Mouse (Mus musculus): Measurements from ENCODE around the gene Gm20388. TPM values are rescaled to one million over a fixed set of nuclear protein-coding genes. Genes with fewer than 3 reads are reported as not detected.

Gm20388 gene
- polyA plus RNA-seq, 1 experiment, result 18.7 TPM

DNA sequence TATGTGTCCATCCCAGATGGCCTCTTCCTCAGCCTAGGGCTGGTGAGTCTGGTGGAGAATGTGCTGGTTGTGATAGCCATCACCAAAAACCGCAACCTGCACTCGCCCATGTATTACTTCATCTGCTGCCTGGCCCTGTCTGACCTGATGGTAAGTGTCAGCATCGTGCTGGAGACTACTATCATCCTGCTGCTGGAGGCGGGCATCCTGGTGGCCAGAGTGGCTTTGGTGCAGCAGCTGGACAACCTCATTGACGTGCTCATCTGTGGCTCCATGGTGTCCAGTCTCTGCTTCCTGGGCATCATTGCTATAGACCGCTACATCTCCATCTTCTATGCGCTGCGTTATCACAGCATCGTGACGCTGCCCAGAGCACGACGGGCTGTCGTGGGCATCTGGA lies 3497.0 kb downstream of the Gm20388 start:
- 73% methylated on average over 13 of the region's 13 CpGs for WGBS
- TF ChIP-seq CTCF (IDR thresholded peaks at IDR 0.05; ENCODE audit: borderline replicate concordance, insufficient read depth, low read depth, low read length) (no peak), POLR2A (IDR thresholded peaks at IDR 0.05; ENCODE audit: borderline replicate concordance, insufficient read depth, low read length) (no peak)
- DNase-seq, result no peak
- Histone ChIP-seq H3K27ac (ENCODE audit: insufficient read depth, low read length) (no peak overlapping the region), H3K27me3 (ENCODE audit: control insufficient read depth, insufficient read depth, low read length) (no peaks in the 10 kb centered on the region), H3K4me3 (replicated peaks; ENCODE audit: insufficient read depth, low read depth, low read length) (no peak overlapping the region), H3K4me1 (ENCODE audit: control insufficient read depth, insufficient read depth, low read length) (peaks cover 19% of the 10 kb centered on the region)

DNA sequence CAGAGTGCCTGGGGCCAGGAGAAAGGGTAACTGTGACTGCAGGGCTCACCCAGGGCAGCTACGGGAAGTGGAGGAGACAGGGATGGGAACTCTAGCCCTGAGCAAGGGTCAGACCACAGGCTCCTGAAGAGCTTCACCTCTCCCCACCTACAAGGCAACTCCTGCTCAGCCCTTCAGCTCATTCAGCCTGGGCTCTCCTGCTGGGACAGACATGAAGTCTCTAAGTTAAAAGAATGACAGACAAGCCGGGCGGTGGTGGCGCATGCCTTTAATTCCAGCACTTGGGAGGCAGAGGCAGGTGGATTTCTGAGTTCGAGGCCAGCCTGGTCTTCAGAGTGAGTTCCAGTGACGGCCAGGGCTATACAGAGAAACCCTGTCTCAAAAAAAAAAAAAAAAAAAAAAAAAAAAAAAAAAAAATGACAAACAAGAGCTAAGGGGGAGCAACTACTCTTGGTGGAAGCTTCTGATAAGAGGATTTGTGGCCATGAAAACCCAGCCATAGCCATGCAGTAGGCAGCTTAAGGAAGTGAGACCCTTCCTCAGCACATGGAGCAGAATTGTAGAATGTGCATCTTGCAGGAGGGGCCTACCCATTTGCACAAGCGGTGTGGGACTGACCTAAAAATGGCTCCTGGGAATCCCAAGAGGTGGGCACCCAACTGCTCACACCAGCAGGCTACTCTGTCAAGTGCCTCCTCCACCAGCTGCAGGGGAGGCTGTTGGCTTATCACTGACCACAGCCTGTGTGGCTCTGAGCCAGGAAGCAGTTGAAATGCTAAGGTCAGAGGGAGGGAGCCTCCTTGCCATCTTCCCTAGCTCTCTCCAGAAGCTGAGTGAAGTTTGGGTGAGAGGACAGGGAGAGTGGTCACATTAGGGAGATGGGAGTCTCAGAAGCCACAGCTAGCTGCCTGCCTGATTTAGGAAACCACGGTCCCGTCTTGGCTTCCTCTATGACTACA lies 3498.2 kb downstream of the Gm20388 start:
- H3K4me1 ChIP-seq (ENCODE audit: control insufficient read depth, insufficient read depth, low read length), result peaks cover 24% of the 10 kb centered on the region
- 74% methylated on average over 9 of the region's 9 CpGs for WGBS
- TF ChIP-seq POLR2A (IDR thresholded peaks at IDR 0.05; ENCODE audit: borderline replicate concordance, insufficient read depth, low read length) (no peak), CTCF (IDR thresholded peaks at IDR 0.05; ENCODE audit: borderline replicate concordance, insufficient read depth, low read depth, low read length) (no peak)
- H3K4me3 ChIP-seq (replicated peaks; ENCODE audit: insufficient read depth, low read depth, low read length), result no peak overlapping the region
- no peaks in the 10 kb centered on the region for H3K27me3 ChIP-seq (ENCODE audit: control insufficient read depth, insufficient read depth, low read length)
- no peak overlapping the region for H3K27ac ChIP-seq (ENCODE audit: insufficient read depth, low read length)
- no peak for DNase-seq

DNA sequence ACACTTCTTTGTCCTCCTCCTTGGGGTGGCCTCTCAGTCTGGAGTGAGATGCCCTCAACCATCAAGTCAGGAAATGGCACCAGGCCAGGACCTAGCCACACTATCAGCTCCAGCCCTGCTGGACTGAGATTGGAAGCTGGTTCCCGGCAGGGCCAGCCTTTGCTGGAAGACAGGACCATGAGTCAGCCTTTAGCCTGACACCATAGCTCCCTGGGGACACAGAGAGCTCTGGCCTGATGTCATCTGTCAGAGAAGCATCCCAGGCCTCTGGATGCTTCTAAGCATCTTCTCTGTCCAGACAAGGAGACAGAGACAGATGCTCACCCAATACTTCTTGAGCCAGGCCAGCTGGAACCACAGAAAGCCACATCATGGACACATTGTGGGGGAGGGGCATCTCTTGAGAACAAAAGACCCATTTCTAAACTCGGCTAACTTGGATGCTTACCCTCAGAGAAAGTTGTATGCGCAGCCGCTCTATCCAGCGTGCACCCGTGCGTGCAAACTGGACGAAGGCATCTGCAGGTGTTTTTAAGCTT lies 3499.5 kb downstream of the Gm20388 start:
- peak overlapping the region; percentile 81 for H3K4me3 ChIP-seq (replicated peaks; ENCODE audit: insufficient read depth, low read depth, low read length)
- DNase-seq, result peak; percentile 61 to 63
- WGBS, result 24% methylated on average over 8 of the region's 8 CpGs
- no peaks in the 10 kb centered on the region for H3K27me3 ChIP-seq (ENCODE audit: control insufficient read depth, insufficient read depth, low read length)
- TF ChIP-seq CTCF (IDR thresholded peaks at IDR 0.05; ENCODE audit: borderline replicate concordance, insufficient read depth, low read depth, low read length) (no peak), POLR2A (IDR thresholded peaks at IDR 0.05; ENCODE audit: borderline replicate concordance, insufficient read depth, low read length) (no peak)
- peak overlapping the region; percentile 36; the same call in 1 of the 2 replicates for H3K27ac ChIP-seq (ENCODE audit: insufficient read depth, low read length)
- H3K4me1 ChIP-seq (ENCODE audit: control insufficient read depth, insufficient read depth, low read length), result peaks cover 27% of the 10 kb centered on the region

DNA sequence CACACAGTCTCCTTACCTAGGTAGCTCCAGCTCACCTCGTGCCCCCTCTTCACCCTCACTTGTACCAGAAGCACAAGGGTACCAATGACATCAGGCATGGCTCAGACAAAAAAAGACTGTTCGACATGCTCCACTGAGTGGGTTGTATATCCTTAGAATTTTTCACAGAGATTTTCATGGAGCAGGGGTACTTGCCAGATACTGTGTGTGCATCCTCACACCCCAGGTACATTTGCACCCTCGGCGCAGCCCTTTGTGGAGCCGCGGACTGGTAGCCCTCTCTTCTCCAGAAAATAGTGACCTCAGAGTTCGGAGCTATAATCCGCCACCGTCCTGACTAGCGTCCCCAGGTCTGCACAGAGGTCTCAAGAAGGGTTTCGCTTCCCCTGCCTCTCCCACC lies 3500.1 kb downstream of the Gm20388 start:
- H3K4me3 ChIP-seq (replicated peaks; ENCODE audit: insufficient read depth, low read depth, low read length), result peak overlapping the region; percentile 81
- no peak for TF ChIP-seq CTCF (IDR thresholded peaks at IDR 0.05; ENCODE audit: borderline replicate concordance, insufficient read depth, low read depth, low read length)
- TF ChIP-seq POLR2A (IDR thresholded peaks at IDR 0.05; ENCODE audit: borderline replicate concordance, insufficient read depth, low read length), result no peak
- H3K27me3 ChIP-seq (ENCODE audit: control insufficient read depth, insufficient read depth, low read length), result no peaks in the 10 kb centered on the region
- DNase-seq, result peak in 1 of 2 experiments; percentile 51
- H3K27ac ChIP-seq (ENCODE audit: insufficient read depth, low read length), result peak overlapping the region; percentile 67
- under 1% methylated on average over 11 of the region's 11 CpGs for WGBS
- peaks cover 27% of the 10 kb centered on the region for H3K4me1 ChIP-seq (ENCODE audit: control insufficient read depth, insufficient read depth, low read length)

DNA sequence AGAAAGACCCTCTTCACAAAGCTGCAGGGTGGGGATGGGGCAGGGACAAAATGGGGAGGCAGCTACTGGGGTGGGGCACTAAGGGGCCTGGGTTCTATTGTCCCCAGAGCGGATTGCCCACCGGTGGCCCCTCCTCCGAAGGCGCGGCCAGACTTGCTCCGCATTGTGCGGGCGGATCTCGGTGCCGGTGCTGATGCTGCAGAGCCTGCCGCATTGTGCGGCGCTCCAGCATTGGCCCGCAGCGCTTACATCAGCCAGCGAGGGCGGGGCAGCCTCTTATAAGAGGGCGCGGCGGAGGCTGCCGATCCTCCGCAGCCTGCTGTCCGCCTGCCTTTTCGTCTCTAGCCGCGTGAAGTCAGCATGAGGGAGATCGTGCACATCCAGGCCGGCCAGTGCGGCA lies 3500.6 kb downstream of the Gm20388 start, which contains the start of gene Tubb3:
TSS of gene Tubb3 (plus strand) at position 179 of the 400 bp plus-strand sequence.
- H3K27ac ChIP-seq (ENCODE audit: insufficient read depth, low read length), result peak within 1 kb of the TSS; percentile 71
- peak; percentile 96 for DNase-seq

DNA sequence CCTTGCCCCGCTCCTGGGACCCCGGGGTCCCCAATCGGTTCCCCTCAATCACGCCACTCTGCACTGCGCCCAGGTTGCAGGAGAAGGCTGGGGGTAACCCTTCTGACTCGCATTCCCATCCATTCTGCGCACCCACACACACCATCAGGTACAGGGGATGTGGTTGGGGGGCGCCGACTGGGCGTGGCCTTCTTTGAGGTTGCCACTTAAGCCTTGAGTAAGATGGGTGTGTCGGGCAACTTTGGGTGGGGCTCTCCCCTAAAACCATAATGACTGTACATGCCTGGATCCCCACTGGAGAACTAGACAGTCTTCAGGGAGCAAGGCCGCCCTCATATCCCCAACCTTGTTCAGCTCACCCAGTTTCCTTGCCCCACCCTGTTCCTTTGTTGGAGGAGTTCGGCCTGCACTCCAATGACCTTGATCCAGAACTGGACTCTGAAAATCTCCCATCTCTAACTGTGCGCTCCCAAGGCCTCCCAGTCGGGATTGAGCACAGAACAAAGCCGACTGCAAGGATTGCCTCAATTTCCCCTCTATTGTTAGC lies 3501.2 kb downstream of the Gm20388 start:
- H3K27ac ChIP-seq (ENCODE audit: insufficient read depth, low read length), result peak overlapping the region; percentile 71
- DNase-seq, result peak in 1 of 2 experiments; percentile 43
- TF ChIP-seq POLR2A (IDR thresholded peaks at IDR 0.05; ENCODE audit: borderline replicate concordance, insufficient read depth, low read length) (no peak), CTCF (IDR thresholded peaks at IDR 0.05; ENCODE audit: borderline replicate concordance, insufficient read depth, low read depth, low read length) (no peak)
- no peaks in the 10 kb centered on the region for H3K27me3 ChIP-seq (ENCODE audit: control insufficient read depth, insufficient read depth, low read length)
- H3K4me3 ChIP-seq (replicated peaks; ENCODE audit: insufficient read depth, low read depth, low read length), result peak overlapping the region; percentile 81
- WGBS, result 3% methylated on average over 16 of the region's 16 CpGs
- H3K4me1 ChIP-seq (ENCODE audit: control insufficient read depth, insufficient read depth, low read length), result peaks cover 27% of the 10 kb centered on the region

More for the DNA sequence above, 3500.6 kb downstream of the Gm20388 start, which contains the start of gene Tubb3:
- no peaks in the 10 kb centered on the region for H3K27me3 ChIP-seq (ENCODE audit: control insufficient read depth, insufficient read depth, low read length)
- peak within 1 kb of the TSS; percentile 81 for H3K4me3 ChIP-seq (replicated peaks; ENCODE audit: insufficient read depth, low read depth, low read length)
- peaks cover 27% of the 10 kb centered on the region for H3K4me1 ChIP-seq (ENCODE audit: control insufficient read depth, insufficient read depth, low read length)
- WGBS, result under 1% methylated on average over 29 of the region's 29 CpGs
- TF ChIP-seq CTCF (IDR thresholded peaks at IDR 0.05; ENCODE audit: borderline replicate concordance, insufficient read depth, low read depth, low read length) (no peak), POLR2A (IDR thresholded peaks at IDR 0.05; ENCODE audit: borderline replicate concordance, insufficient read depth, low read length) (peak; percentile 98)

DNA sequence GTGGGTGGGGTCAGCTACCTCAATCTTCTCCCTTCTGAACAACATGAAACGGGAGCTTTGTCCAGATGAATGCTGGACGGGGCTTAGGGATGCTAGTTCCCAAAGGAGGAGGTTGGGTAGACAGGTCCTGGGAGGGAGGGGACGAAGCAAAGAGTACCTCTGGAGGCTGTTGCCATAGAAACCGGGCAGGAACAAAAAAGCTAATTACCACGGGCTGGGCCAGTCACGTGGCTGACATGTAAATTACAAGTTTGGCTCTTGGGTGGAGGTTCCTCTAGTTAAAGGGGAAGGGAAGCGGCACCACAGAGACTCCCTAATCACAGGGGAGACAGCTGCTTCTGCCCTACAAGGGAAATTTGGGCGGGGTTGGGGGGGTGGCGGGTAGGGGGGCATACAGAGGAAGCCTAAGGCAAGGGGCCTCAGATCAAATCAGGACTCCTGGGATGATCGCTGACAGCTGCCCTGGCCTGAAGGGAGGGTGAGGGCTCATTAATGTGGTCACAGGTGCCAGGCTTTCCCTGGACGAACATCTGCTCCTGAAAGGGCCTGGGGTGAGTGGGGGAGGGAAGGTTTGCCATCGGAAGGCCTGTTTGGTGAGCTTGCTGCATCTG lies 3502.0 kb downstream of the Gm20388 start:
- H3K27me3 ChIP-seq (ENCODE audit: control insufficient read depth, insufficient read depth, low read length), result no peaks in the 10 kb centered on the region
- peak; percentile 63 to 77 for DNase-seq
- peaks cover 25% of the 10 kb centered on the region for H3K4me1 ChIP-seq (ENCODE audit: control insufficient read depth, insufficient read depth, low read length)
- 3% methylated on average over 12 of the region's 12 CpGs for WGBS
- H3K4me3 ChIP-seq (replicated peaks; ENCODE audit: insufficient read depth, low read depth, low read length), result peak overlapping the region; percentile 81
- TF ChIP-seq POLR2A (IDR thresholded peaks at IDR 0.05; ENCODE audit: borderline replicate concordance, insufficient read depth, low read length) (peak; percentile 28; the same call in 1 of the 2 replicates), CTCF (IDR thresholded peaks at IDR 0.05; ENCODE audit: borderline replicate concordance, insufficient read depth, low read depth, low read length) (no peak)
- 0 out of 2 replicates have a peak overlapping the region, but pooled peaks have one; percentile 71 for H3K27ac ChIP-seq (ENCODE audit: insufficient read depth, low read length)
